Mouse (Mus musculus) heart, postnatal 10 days (tissue): ENCODE measurements around the gene Cog7. TPM values are rescaled to one million over a fixed set of nuclear protein-coding genes. Genes with fewer than 3 reads are reported as not detected.
A peak's percentile ranks its signal among the peaks of the same experiment; 100 is the strongest.

Source experiments
- DNase-seq, 2 experiments: peaks; one replicate each; pipeline ENCODE4 v3.0.0; 2021
- intact Hi-C: fragments of 180-260 bp; cut with DNase I; formaldehyde crosslinking; loops from one replicate; pipeline ENCODE4 v1.15.1; 2025
- total RNA-seq, 2 experiments: library from RNA; stranded (reverse); gene quantifications; 2 replicates each; pipeline ENCODE4 v1.2.3; 2021

The Cog7 gene
- total RNA-seq, 2 experiments from 2014 or later = 16.0 to 19.2 TPM

DNA sequence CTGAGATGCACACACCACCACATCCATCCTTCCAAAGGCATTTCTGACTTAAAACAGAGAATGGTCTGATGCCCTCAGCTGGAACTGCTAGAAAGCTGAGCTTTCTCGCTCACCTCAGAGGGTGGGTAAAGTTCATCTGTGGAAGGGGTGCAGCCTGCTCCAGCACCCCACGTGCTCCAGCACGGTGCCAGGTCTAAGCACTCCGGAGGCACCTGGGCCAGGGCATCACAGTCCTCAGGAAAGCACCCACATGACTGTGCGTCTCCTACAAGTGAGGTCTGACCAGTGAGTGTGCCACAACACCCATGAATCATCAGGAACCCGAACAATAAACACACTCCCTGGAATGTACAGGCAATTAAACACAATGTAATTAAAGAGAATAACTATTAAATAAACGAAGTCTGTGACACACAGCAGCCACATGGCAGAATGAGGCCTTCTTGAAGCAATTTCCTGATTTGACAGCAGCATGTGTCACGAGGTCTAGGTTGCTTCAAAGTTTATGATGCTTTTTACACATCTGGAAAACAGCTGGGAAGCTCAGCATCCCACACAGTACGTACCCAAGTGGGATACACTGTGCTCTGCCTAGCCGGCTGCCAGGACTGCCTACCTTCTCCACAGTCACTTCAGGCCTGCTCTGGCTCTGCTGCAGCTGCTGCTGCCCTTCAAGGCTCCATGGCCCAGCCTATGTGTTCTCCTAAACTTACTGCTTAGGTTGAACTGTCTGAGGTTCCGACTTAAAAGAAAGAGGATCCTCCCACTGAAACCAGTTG, 26.4 kb downstream of the Cog7 start:
- DNase-seq = no peak
- intact Hi-C loops = no loop called here

DNA sequence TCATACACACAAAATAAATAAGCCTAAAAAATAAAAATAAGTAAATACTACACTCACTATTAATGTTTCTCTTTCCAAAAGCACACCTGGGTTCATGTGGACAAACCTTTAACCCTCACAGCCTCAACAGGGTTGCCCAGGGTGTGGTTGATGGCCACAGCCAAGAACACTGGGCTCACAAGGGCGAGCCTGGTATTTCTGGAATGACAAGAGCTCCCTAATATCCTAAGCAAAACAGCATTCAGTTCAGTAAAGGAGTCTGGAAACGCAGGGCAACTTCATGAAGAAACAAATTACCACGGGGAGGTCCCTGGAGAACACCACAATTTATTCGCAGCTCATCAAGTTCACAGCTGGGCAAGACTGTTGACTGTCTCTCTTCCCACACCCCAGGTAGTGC, 34.0 kb downstream of the Cog7 start:
- intact Hi-C loops = no loop called here
- no peak for DNase-seq

- intact Hi-C loops = no loop called here
- DNase-seq = no peak
Measured at GRCm38 (mm10) chr7:121946196-121946595, 35.3 kb downstream of the Cog7 start.

DNA sequence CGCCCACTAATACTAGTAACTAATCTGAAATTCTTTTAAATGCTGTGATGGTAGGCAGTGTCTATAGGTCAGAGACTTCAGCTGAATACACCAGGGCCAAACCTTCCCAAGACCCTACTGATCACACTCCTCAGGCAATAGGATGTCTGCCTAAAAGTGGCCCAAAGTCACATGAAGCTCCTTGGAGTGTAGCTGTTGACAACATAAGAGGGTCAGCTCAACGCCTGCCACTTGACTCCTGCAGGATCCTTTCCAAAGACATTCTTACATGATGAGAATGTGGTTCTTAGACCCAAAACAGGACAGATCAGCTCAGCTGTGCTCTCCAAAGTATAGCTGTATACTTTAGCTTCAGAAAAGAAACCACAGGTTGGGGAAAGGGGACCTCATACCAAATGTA, 39.1 kb downstream of the Cog7 start:
- intact Hi-C loops = no loop called here
- peak in 1 of 2 experiments; percentile 23 for DNase-seq

- no peak for DNase-seq
- intact Hi-C loops = no loop called here
Measured at GRCm38 (mm10) chr7:121941640-121942039, 39.9 kb downstream of the Cog7 start.

- DNase-seq = peak in 1 of 2 experiments; percentile 23
- intact Hi-C loops = no loop called here
Measured at GRCm38 (mm10) chr7:121941016-121941415, 40.5 kb downstream of the Cog7 start.

DNA sequence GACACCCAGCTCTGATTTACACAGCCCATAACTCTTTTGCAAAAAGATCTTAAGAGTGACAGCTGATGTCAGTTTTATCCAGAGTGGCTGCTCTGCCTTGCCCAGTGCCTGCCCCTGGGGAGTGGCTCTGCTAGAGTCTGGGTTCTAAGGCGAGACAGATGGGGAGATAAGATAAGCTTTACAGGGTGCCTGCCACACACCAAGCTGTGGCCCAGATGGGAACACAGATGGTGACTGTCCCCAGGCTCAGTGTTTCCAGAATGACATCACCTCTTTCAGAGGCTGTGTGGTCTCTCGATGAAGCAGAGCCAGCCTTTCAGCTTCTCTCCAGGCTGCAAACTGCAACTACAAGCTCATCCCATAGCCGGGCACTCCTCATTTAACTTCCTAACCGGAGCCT, 41.8 kb downstream of the Cog7 start:
- DNase-seq = no peak

GRCm38 (mm10) chr7:121939244-121939643, 42.3 kb downstream of the Cog7 start:
- no peak for DNase-seq
- intact Hi-C loops = no loop called here

More for the DNA sequence above, 41.8 kb downstream of the Cog7 start:
- intact Hi-C loops = no loop called here

DNA sequence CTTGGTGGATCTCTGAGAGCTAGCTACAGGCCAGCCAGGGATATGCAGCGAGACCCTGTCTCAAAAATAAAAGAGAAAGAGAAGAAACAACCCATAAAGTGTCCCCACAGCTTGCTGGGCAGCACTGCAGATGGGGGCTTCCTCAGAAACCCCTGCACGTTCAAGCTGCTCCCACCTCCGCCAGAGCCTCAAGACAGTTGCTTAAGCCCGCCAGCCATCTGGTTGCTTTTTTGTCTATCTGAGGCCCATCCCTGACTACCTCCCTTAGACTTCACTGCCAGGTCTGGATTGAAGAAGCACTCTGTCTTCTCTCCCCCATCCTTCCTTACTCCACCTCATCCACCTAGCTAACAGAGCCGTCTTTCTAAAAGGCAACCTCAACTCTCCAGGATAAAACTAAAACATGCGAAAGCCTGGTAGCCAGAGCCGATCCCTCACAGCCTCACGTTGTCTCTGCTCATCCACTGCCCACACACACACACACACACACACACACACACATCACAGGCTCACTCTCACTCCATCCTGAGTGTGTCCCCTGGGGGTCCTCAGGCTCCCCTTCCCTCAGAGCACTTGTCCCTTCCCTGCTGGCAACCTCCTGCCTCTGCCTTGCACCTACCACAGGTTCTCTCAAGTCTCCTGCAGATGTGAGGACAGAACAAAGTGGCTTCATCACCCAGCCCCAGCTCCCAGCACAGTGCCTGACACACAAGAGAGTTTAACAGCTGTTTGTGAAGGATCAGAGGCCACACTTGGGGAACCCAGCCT, 43.2 kb downstream of the Cog7 start:
- intact Hi-C loops = no loop called here
- DNase-seq = no peak

- intact Hi-C loops = no loop called here
- DNase-seq = peak in 1 of 2 experiments; percentile 18
Measured at GRCm38 (mm10) chr7:121936861-121937630, 44.5 kb downstream of the Cog7 start.

GRCm38 (mm10) chr7:121935906-121936794, 45.4 kb downstream of the Cog7 start:
- intact Hi-C loops = no loop called here
- peak; percentile 25 to 41 for DNase-seq

GRCm38 (mm10) chr7:121934346-121934745, 47.2 kb downstream of the Cog7 start:
- intact Hi-C loops = no loop called here
- no peak for DNase-seq

DNA sequence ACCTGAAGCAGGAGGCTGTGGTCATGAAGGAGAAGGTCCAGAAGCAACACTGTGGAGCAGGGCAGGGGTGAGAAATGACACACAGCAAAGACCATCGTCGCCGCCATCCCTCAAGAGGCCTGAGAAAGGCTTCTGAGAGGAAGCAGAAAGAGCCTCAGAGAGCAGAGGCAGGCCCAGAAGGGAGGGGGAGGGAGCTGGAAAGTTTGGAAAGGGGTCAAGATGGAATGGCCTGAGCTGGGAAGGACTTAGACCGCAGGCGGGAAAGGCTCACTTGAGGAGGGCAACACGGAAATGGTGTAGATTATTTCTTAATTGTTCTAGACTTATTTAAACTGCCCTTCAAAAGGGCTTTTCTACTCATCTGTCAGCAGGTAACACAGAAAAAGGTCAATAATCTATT, 47.8 kb downstream of the Cog7 start:
- intact Hi-C loops = no loop called here
- peak; percentile 24 to 36 for DNase-seq

GRCm38 (mm10) chr7:121931246-121931645, 50.3 kb downstream of the Cog7 start:
- intact Hi-C loops = no loop called here
- no peak for DNase-seq

DNA sequence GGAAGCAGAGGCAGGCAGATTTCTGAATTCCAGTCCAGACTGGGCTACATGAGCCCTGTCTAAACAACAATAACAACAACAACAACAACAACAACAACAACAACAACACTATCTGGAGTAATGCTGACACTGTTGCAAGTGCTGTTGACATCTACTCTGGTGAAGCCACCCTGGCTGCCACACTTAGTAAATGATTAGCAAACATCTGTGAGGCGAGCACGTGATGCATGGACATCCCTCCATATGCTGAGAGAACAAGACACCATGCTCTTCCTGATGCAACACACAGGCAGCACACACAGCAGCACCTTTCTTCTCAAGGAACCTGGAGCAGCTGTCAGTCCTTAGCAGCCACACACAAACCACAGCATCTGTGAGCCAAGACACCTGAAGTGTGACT, 53.6 kb downstream of the Cog7 start:
- intact Hi-C loops = no loop called here
- no peak for DNase-seq

DNA sequence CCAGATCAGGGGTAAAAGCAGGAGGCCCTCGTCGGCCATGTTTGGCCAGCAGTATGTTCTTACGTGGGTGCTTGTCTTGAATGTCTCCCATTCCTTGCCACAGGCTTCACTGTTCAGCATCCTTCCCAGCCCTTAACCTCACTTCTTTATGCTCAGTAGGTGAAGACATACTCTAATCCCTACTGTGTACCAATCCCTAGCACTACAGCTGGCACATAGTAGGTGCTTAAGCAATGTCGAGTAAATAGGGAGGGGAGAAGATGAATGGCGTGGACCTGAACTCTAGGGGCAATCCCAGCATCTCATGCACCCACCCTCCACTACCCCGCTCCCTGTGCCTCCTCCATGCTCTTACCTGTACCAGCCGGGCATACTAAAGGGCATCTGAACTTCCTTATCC, 57.1 kb downstream of the Cog7 start:
- intact Hi-C loops = no loop called here
- no peak for DNase-seq

DNA sequence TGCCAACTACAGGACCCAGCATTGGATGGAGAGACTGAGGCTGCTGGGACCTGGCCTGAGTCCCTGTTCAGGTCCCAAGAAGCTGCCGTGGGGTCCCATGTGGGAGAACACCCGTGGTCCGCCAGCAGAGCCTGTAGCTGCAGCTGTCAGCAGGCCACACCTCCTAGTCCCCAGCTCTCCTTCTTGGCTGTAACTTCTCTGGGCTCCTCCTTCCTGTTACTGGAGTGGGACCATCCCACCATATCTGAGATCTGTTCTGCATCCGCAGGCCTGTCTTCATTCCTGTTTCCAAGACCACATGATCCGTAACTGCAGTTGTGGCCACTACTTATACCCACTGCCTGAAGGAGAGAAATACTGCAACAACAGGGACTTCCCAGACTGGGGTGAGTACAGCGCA, 67.6 kb downstream of the Cog7 start:
- DNase-seq = no peak
- intact Hi-C loops = no loop called here

DNA sequence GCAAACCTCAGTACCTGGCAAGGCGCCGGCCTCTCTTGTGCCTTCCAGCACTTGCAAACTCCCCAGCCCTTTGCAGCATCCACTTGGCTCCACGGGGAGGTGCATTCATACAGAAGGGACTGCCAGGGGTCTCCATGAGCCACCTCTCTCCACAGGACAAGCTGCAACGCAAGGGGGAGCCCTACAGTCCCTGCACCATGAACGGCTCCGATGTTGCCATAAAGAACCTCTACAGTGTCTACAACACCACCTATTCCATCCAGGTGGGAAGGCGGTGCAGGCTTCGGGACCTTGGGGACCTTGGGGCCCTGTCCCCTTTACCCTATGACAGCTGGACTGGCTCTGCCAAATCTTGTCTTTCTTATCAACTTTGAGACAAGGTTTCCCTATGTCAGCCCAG, 69.3 kb downstream of the Cog7 start:
- intact Hi-C loops = no loop called here
- DNase-seq = no peak

- peak in 1 of 2 experiments; percentile 9 for DNase-seq
- intact Hi-C loops = no loop called here
Measured at GRCm38 (mm10) chr7:121906879-121907278, 74.6 kb downstream of the Cog7 start.

- intact Hi-C loops = no loop called here
- peak; percentile 19 to 29 for DNase-seq
Measured at GRCm38 (mm10) chr7:121902757-121903411, 78.6 kb downstream of the Cog7 start.
